Mouse (Mus musculus) cortical plate, adult 2 months (tissue): Measurements from ENCODE around the gene Cd86.

Source experiments
- CTCF ChIP-seq: fragments of 200-500 bp; IDR thresholded peaks from 2 replicates; pipeline ENCODE4 v1.5.1; 2011; ENCODE audit warnings: mild to moderate bottlenecking, control low read depth, low read length; ENCODE audit not compliant: insufficient read depth; ENCODE audit errors: extremely low read depth
- POLR2A ChIP-seq: fragments of 200-500 bp; IDR thresholded peaks from 2 replicates; pipeline ENCODE4 v1.6.1; 2011; ENCODE audit warnings: mild to moderate bottlenecking, low read length, control low read depth; ENCODE audit not compliant: insufficient read depth; ENCODE audit errors: extremely low read depth

DNA sequence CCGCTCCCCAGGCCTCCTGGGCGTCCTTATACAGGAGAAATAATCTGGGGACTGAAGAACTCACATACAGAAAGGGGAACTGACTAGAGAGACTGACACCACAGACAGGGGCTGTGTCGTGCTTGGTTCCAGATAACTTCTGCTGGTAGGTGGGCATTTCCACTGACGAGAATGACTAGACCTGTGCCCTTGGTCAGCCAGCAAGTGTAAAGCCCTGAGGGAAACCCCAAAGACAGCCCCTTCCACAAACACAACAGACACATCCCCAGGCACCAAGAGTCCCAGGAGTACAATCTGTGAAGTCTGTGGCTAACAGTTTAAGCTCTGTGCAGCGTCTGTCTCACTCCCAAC is 23.2 kb downstream of the Cd86 start:
- TF ChIP-seq POLR2A (no peak), CTCF (no peak)
